In genomic region chr3:21563454-21563853, GRCm38 (mm10) we compare ENCODE assay signal across 7 mouse cellular contexts.
A peak's percentile ranks its signal among the peaks of the same experiment; 100 is the strongest.
DNase-seq lines count a peak whose midpoint lies in the region; ATAC-seq and TF ChIP-seq lines count a peak whose summit lies in the region.

No protein-coding gene starts in this region.

- no peaks in the 10 kb centered on the region for H3K9me3 ChIP-seq in kidney, postnatal 0 days (replicated peaks; ENCODE audit: low read length)
- no peaks in the 10 kb centered on the region for H3K9me3 ChIP-seq in stomach, embryonic 16.5 days (replicated peaks; ENCODE audit: control insufficient read depth, low read length)
- H3K9me3 ChIP-seq in midbrain, embryonic 15.5 days: no peaks in the 10 kb centered on the region

- no peaks in the 10 kb centered on the region for H3K36me3 ChIP-seq in kidney, postnatal 0 days (ENCODE audit: insufficient read depth, low read length)
- H3K36me3 ChIP-seq in stomach, embryonic 16.5 days (ENCODE audit: control insufficient read depth, insufficient read depth, low read length): no peaks in the 10 kb centered on the region
- no peaks in the 10 kb centered on the region for H3K36me3 ChIP-seq in midbrain, embryonic 15.5 days (replicated peaks)

- no peaks in the 10 kb centered on the region for H3K27me3 ChIP-seq in kidney, postnatal 0 days (ENCODE audit: insufficient read depth, low read length)
- H3K27me3 ChIP-seq in stomach, embryonic 16.5 days (ENCODE audit: control insufficient read depth, insufficient read depth, low read length): no peaks in the 10 kb centered on the region
- H3K27me3 ChIP-seq in midbrain, embryonic 15.5 days (replicated peaks): no peaks in the 10 kb centered on the region

- H3K4me3 ChIP-seq in lung, adult 2 months (replicated peaks; ENCODE audit: extremely low read depth, low read depth, low read length): no peak overlapping the region
- no peak overlapping the region for H3K4me3 ChIP-seq in kidney, postnatal 0 days (replicated peaks; ENCODE audit: low read depth, low read length)
- no peak overlapping the region for H3K4me3 ChIP-seq in stomach, embryonic 16.5 days (replicated peaks; ENCODE audit: low read length)
- H3K4me3 ChIP-seq in midbrain, embryonic 15.5 days: no peak overlapping the region

- no peak overlapping the region for H3K4me2 ChIP-seq in kidney, postnatal 0 days (ENCODE audit: low read length)
- no peak overlapping the region for H3K4me2 ChIP-seq in stomach, embryonic 16.5 days (ENCODE audit: low read depth, low read length)
- no peak overlapping the region for H3K4me2 ChIP-seq in midbrain, embryonic 15.5 days

- no peak for TF ChIP-seq POLR2A in lung, adult 2 months (IDR thresholded peaks at IDR 0.05; ENCODE audit: borderline replicate concordance, extremely low read depth, low read depth, low read length)

- H3K9ac ChIP-seq in kidney, postnatal 0 days (ENCODE audit: low read depth, low read length): no peak overlapping the region
- H3K9ac ChIP-seq in stomach, embryonic 16.5 days (ENCODE audit: low read length): no peak overlapping the region
- H3K9ac ChIP-seq in midbrain, embryonic 15.5 days: no peak overlapping the region

- peak; percentile 28 to 54 for DNase-seq in lung, adult 18-20 months
- DNase-seq in lung, adult 2 months: no peak
- DNase-seq in embryo, embryonic 9.5 days (ENCODE audit: extremely low spot score): peak; percentile 10
- peak; percentile 57 for DNase-seq in kidney, postnatal 0 days (ENCODE audit: low spot score)
- no peak for DNase-seq in ovary, adult 18-20 months (ENCODE audit: low spot score)

- 36% methylated on average over 3 of the region's 3 CpGs for WGBS in lung, adult 2 months
- WGBS in kidney, postnatal 0 days: 35% methylated on average over 3 of the region's 3 CpGs
- 39% methylated on average over 3 of the region's 3 CpGs for WGBS in stomach, embryonic 16.5 days
- 49% methylated on average over 3 of the region's 3 CpGs for WGBS in midbrain, embryonic 15.5 days

- peak; percentile 56; the same call in 1 of the 2 replicates for ATAC-seq in kidney, postnatal 0 days (replicated peaks; ENCODE audit: low FRiP score, low read depth)
- ATAC-seq in stomach, embryonic 16.5 days (ENCODE audit: insufficient read depth, low FRiP score): peak; percentile 64; the same call in 1 of the 2 replicates
- ATAC-seq in midbrain, embryonic 15.5 days (replicated peaks): no peak

- H3K27ac ChIP-seq in kidney, postnatal 0 days: no peak overlapping the region
- H3K27ac ChIP-seq in stomach, embryonic 16.5 days (ENCODE audit: low read length): no peak overlapping the region
- H3K27ac ChIP-seq in midbrain, embryonic 15.5 days: no peak overlapping the region

- TF ChIP-seq CTCF in lung, adult 2 months (IDR thresholded peaks at IDR 0.05; ENCODE audit: insufficient read depth, low read length): no peak
- TF ChIP-seq CTCF in kidney, postnatal 0 days (IDR thresholded peaks at IDR 0.05; ENCODE audit: low read depth): no peak

- peaks cover 6% of the 10 kb centered on the region for H3K4me1 ChIP-seq in lung, adult 2 months (ENCODE audit: control insufficient read depth, insufficient read depth, low read length)
- peaks cover 12% of the 10 kb centered on the region; the same call in 1 of the 2 replicates for H3K4me1 ChIP-seq in kidney, postnatal 0 days (replicated peaks; ENCODE audit: insufficient read depth, low read length)
- H3K4me1 ChIP-seq in stomach, embryonic 16.5 days (ENCODE audit: control insufficient read depth, insufficient read depth, low read length): peaks cover 16% of the 10 kb centered on the region; the same call in 1 of the 2 replicates
- peaks cover 16% of the 10 kb centered on the region for H3K4me1 ChIP-seq in midbrain, embryonic 15.5 days

Comparison
In these comparisons a context has a peak if more than half of its experiments do, and no peak if none do; other contexts are left out.
1. DNase-seq: peak in lung, adult 18-20 months (2 of 2), embryo, embryonic 9.5 days (single experiment) and kidney, postnatal 0 days (single experiment); none in lung, adult 2 months (single experiment) and ovary, adult 18-20 months (single experiment).